Comparison of ENCODE assay signal across 28 mouse cellular contexts in the genomic region with DNA sequence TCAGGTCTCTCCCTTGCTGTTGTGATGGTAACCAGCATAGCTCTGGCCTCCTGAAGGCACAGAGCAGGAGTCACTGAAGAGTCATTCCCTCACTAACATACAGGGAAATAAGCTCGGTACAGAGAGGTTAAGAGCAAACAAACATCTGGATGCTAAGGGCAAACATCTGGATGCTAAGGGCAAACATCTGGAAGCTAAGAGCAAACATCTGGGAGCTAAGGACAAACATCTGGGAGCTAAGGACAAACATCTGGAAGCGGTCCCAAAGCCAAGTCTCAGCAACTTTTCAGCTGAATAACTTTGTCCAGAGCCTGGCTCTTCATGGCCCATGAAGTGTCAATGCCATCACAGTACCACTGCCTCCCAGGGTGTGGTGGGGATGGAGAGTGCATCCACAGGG. TPM values are rescaled to one million over a fixed set of nuclear protein-coding genes. Genes with fewer than 3 reads are reported as not detected.
DNase-seq lines count a peak whose midpoint lies in the region; ATAC-seq and TF ChIP-seq lines count a peak whose summit lies in the region.
"Had no signal": no experiment of that assay in that cellular context is flagged by ENCODE, and none has a peak within 500 bp of the region (broad histone marks: within the 10 kb centered on the region; RNA-seq: fewer than 3 reads in every experiment).

No protein-coding gene starts in this region.

- DNase-seq in lung, embryonic 14.5 days = peak; percentile 41
- no peak for DNase-seq in lung, postnatal 36 days
- peak; percentile 30 for DNase-seq in embryonic facial prominence, embryonic 14.5 days (ENCODE audit: low spot score)
- peak; percentile 56 for DNase-seq in limb, embryonic 10.5 days (ENCODE audit: low spot score)
- no peak for DNase-seq in thymus, postnatal 25 days
- no peak for DNase-seq in heart, postnatal 36 days
- DNase-seq in forebrain, embryonic 14.5 days (ENCODE audit: low spot score) = no peak
- DNase-seq: adrenal gland, adult 2 months; adrenal gland, postnatal 14 days; B cell, adult 2 months; cerebellum, adult 11 months; cerebellum, adult 2 months; cerebellum, postnatal 10 days; gastrocnemius, postnatal 25 days; heart, adult 18-20 months; heart, postnatal 10 days; heart, postnatal 4 days had no signal

- no peak overlapping the region for H3K27ac ChIP-seq in lung, embryonic 14.5 days (ENCODE audit: low read depth)
- H3K27ac ChIP-seq in embryonic facial prominence, embryonic 14.5 days (replicated peaks; ENCODE audit: low read depth, low read length) = no peak overlapping the region
- H3K27ac ChIP-seq in limb, embryonic 10.5 days = no peak overlapping the region
- H3K27ac ChIP-seq in forebrain, embryonic 14.5 days (ENCODE audit: low read depth, low read length) = no peak overlapping the region
- H3K27ac ChIP-seq: embryonic facial prominence, embryonic 12.5 days; hindbrain, embryonic 14.5 days; hindbrain, postnatal 0 days had no signal

- TF ChIP-seq CTCF in lung, embryonic 14.5 days (IDR thresholded peaks at IDR 0.05; ENCODE audit: low read depth) = no peak

- H3K4me3 ChIP-seq in lung, embryonic 14.5 days (ENCODE audit: low read depth, low read length) = no peak overlapping the region
- H3K4me3 ChIP-seq in embryonic facial prominence, embryonic 14.5 days (ENCODE audit: low read depth, low read length) = no peak overlapping the region
- no peak overlapping the region for H3K4me3 ChIP-seq in limb, embryonic 10.5 days
- no peak overlapping the region for H3K4me3 ChIP-seq in forebrain, embryonic 14.5 days (ENCODE audit: low read depth, low read length)
- H3K4me3 ChIP-seq: embryonic facial prominence, embryonic 12.5 days; erythroblast, embryonic 14.5 days; forebrain, embryonic 12.5 days; heart, embryonic 12.5 days; heart, embryonic 15.5 days had no signal

- WGBS in lung, embryonic 14.5 days = 42% methylated on average over 2 of the region's 2 CpGs
- 46% methylated on average over 2 of the region's 2 CpGs for WGBS in embryonic facial prominence, embryonic 14.5 days
- 46% methylated on average over 2 of the region's 2 CpGs for WGBS in limb, embryonic 10.5 days
- WGBS in forebrain, embryonic 14.5 days = 92% methylated on average over 2 of the region's 2 CpGs

- no peaks in the 10 kb centered on the region for H3K36me3 ChIP-seq in lung, embryonic 14.5 days (ENCODE audit: insufficient read depth)
- no peaks in the 10 kb centered on the region for H3K36me3 ChIP-seq in embryonic facial prominence, embryonic 14.5 days (ENCODE audit: control insufficient read depth, insufficient read depth, low read length)
- H3K36me3 ChIP-seq in limb, embryonic 10.5 days = no peaks in the 10 kb centered on the region
- H3K36me3 ChIP-seq in forebrain, embryonic 14.5 days (ENCODE audit: control insufficient read depth, insufficient read depth, low read length) = no peaks in the 10 kb centered on the region
- H3K36me3 ChIP-seq: embryonic facial prominence, embryonic 12.5 days; forebrain, embryonic 12.5 days; G1E; heart, embryonic 12.5 days; heart, embryonic 15.5 days had no signal

- no peak for ATAC-seq in lung, embryonic 14.5 days (ENCODE audit: insufficient read depth)
- no peak for ATAC-seq in embryonic facial prominence, embryonic 14.5 days (ENCODE audit: low read depth)
- no peak for ATAC-seq in forebrain, embryonic 14.5 days
- ATAC-seq: forebrain, embryonic 16.5 days; hindbrain, postnatal 0 days; intestine, postnatal 0 days had no signal

- intact Hi-C loops in heart, postnatal 36 days (cut with DNase I) = no loop called here

- H3K4me2 ChIP-seq in lung, embryonic 14.5 days = no peak overlapping the region
- no peak overlapping the region for H3K4me2 ChIP-seq in embryonic facial prominence, embryonic 14.5 days (ENCODE audit: low read depth, low read length)
- no peak overlapping the region for H3K4me2 ChIP-seq in forebrain, embryonic 14.5 days (ENCODE audit: low read length)
- H3K4me2 ChIP-seq: embryonic facial prominence, embryonic 12.5 days; forebrain, embryonic 12.5 days; heart, embryonic 12.5 days; heart, embryonic 15.5 days; hindbrain, embryonic 14.5 days had no signal

- no peaks in the 10 kb centered on the region for H3K9me3 ChIP-seq in lung, embryonic 14.5 days (ENCODE audit: low read depth, low read length)
- H3K9me3 ChIP-seq in embryonic facial prominence, embryonic 14.5 days (ENCODE audit: control insufficient read depth, low read length) = no peaks in the 10 kb centered on the region
- no peaks in the 10 kb centered on the region for H3K9me3 ChIP-seq in limb, embryonic 10.5 days (replicated peaks)
- no peaks in the 10 kb centered on the region for H3K9me3 ChIP-seq in forebrain, embryonic 14.5 days (replicated peaks; ENCODE audit: control insufficient read depth, low read length)
- H3K9me3 ChIP-seq: embryonic facial prominence, embryonic 12.5 days; forebrain, embryonic 12.5 days; G1E; heart, embryonic 12.5 days; heart, embryonic 15.5 days had no signal

- peaks cover 7% of the 10 kb centered on the region; the same call in 1 of the 2 replicates for H3K4me1 ChIP-seq in lung, embryonic 14.5 days (ENCODE audit: insufficient read depth)
- no peaks in the 10 kb centered on the region for H3K4me1 ChIP-seq in embryonic facial prominence, embryonic 14.5 days (ENCODE audit: control insufficient read depth, insufficient read depth, low read length)
- peaks cover 48% of the 10 kb centered on the region for H3K4me1 ChIP-seq in limb, embryonic 10.5 days
- peaks cover 21% of the 10 kb centered on the region for H3K4me1 ChIP-seq in forebrain, embryonic 14.5 days (ENCODE audit: control insufficient read depth, insufficient read depth, low read length)

- no peak overlapping the region for H3K9ac ChIP-seq in lung, embryonic 14.5 days
- no peak overlapping the region for H3K9ac ChIP-seq in embryonic facial prominence, embryonic 14.5 days (ENCODE audit: low read depth, low read length)
- H3K9ac ChIP-seq in forebrain, embryonic 14.5 days (ENCODE audit: low read length) = no peak overlapping the region
- H3K9ac ChIP-seq: embryonic facial prominence, embryonic 12.5 days; forebrain, embryonic 12.5 days; heart, embryonic 12.5 days; heart, embryonic 15.5 days; hindbrain, embryonic 14.5 days had no signal

- no peaks in the 10 kb centered on the region for H3K27me3 ChIP-seq in lung, embryonic 14.5 days (ENCODE audit: insufficient read depth, low read length)
- H3K27me3 ChIP-seq in embryonic facial prominence, embryonic 14.5 days (replicated peaks; ENCODE audit: control insufficient read depth, insufficient read depth, low read length) = no peaks in the 10 kb centered on the region
- H3K27me3 ChIP-seq in limb, embryonic 10.5 days (ENCODE audit: low read depth, poor library complexity, severe bottlenecking) = peaks cover 62% of the 10 kb centered on the region
- H3K27me3 ChIP-seq in forebrain, embryonic 14.5 days (replicated peaks; ENCODE audit: control insufficient read depth, insufficient read depth, low read length) = peaks cover 12% of the 10 kb centered on the region
- H3K27me3 ChIP-seq: CH12.LX; heart, embryonic 12.5 days; heart, embryonic 15.5 days had no signal

RNA-seq across cellular contexts. Expression of gene Gtf3c4, which starts 40.6 kb away (rescaled TPM):
- polyA plus RNA-seq in lung, embryonic 14.5 days (2014; fragmentation: Nextera tagmentation; extraction: Ambion mirVana) = 27.8 and 29.0 TPM in 2 replicates
- 20.5 and 20.6 TPM in 2 replicates for polyA plus RNA-seq in embryonic facial prominence, embryonic 14.5 days (2014; fragmentation: Nextera tagmentation; extraction: Ambion mirVana)
- 23.5 and 27.1 TPM in 2 replicates for polyA plus RNA-seq in limb, embryonic 10.5 days (2016; fragmentation: Nextera tagmentation; extraction: Ambion mirVana)
- 10 to 100 TPM; 17.8 to 20.1 TPM for total RNA-seq in heart, postnatal 36 days (2021)
- polyA plus RNA-seq in forebrain, embryonic 14.5 days (2014; fragmentation: Nextera tagmentation; extraction: Ambion mirVana) = 20.2 and 24.9 TPM in 2 replicates

RNA-seq across cellular contexts. Expression of gene Ddx31, which starts 40.6 kb away (rescaled TPM):
- polyA plus RNA-seq in lung, embryonic 14.5 days (2014; fragmentation: Nextera tagmentation; extraction: Ambion mirVana) = 15.6 and 16.5 TPM in 2 replicates
- 12.7 and 13.3 TPM in 2 replicates for polyA plus RNA-seq in embryonic facial prominence, embryonic 14.5 days (2014; fragmentation: Nextera tagmentation; extraction: Ambion mirVana)
- 23.5 and 23.6 TPM in 2 replicates for polyA plus RNA-seq in limb, embryonic 10.5 days (2016; fragmentation: Nextera tagmentation; extraction: Ambion mirVana)
- total RNA-seq in heart, postnatal 36 days (2021) = 1 to 10 TPM; 3.3 to 4.1 TPM
- 13.5 and 15.7 TPM in 2 replicates for polyA plus RNA-seq in forebrain, embryonic 14.5 days (2014; fragmentation: Nextera tagmentation; extraction: Ambion mirVana)

Comparison
In these comparisons a context has a peak if more than half of its experiments do, and no peak if none do; other contexts are left out.
1. DNase-seq: peak in lung, embryonic 14.5 days (single experiment), embryonic facial prominence, embryonic 14.5 days (single experiment) and limb, embryonic 10.5 days (single experiment); none in lung, postnatal 36 days (single experiment), thymus, postnatal 25 days (single experiment), heart, postnatal 36 days (0 of 2) and forebrain, embryonic 14.5 days (single experiment).